Mouse (Mus musculus): ENCODE measurements around the gene Dpm3. TPM values are rescaled to one million over a fixed set of nuclear protein-coding genes. Genes with fewer than 3 reads are reported as not detected.

Dpm3 gene
- polyA plus RNA-seq, 1 experiment = 228 TPM

- Histone ChIP-seq H3ac (ENCODE audit: control insufficient read depth, insufficient read length, low read depth) (no peak overlapping the region), H3K79me3 (ENCODE audit: low read depth) (peaks cover 8% of the 10 kb centered on the region), H3K36me3 (ENCODE audit: control insufficient read depth, insufficient read depth) (peaks cover 5% of the 10 kb centered on the region), H3K27me3 (ENCODE audit: control insufficient read depth, insufficient read depth, insufficient read length) (no peaks in the 10 kb centered on the region), H3K4me3 (ENCODE audit: insufficient read depth, poor library complexity, severe bottlenecking) (no peak overlapping the region), H3K79me2 (ENCODE audit: control insufficient read depth, insufficient read depth) (peaks cover 12% of the 10 kb centered on the region)
- TF ChIP-seq USF1 (IDR thresholded peaks at IDR 0.05; ENCODE audit: low read depth) (no peak), MYOG (IDR thresholded peaks at IDR 0.05; ENCODE audit: control insufficient read depth, extremely low read depth, insufficient read length) (no peak), FOSL1 (IDR thresholded peaks at IDR 0.05; ENCODE audit: insufficient read depth, low read length, poor library complexity, severe bottlenecking) (no peak), CEBPB (IDR thresholded peaks at IDR 0.05; ENCODE audit: low read depth) (no peak), MYOD1 (IDR thresholded peaks at IDR 0.05; ENCODE audit: control insufficient read depth, insufficient read length, low read depth) (no peak), CTCF (IDR thresholded peaks at IDR 0.05; ENCODE audit: control insufficient read depth, insufficient read depth, insufficient read length) (no peak), MAX (IDR thresholded peaks at IDR 0.05) (no peak)
Measured at GRCm38 (mm10) chr3:89242331-89242895, 16.7 kb upstream of the Dpm3 start.

- peak overlapping the region; percentile 65 for H3ac ChIP-seq (ENCODE audit: control insufficient read depth, insufficient read length, low read depth)
- no peaks in the 10 kb centered on the region for H3K27me3 ChIP-seq (ENCODE audit: control insufficient read depth, insufficient read depth, insufficient read length)
- H3K36me3 ChIP-seq (ENCODE audit: control insufficient read depth, insufficient read depth) = peaks cover 9% of the 10 kb centered on the region
- H3K4me3 ChIP-seq (ENCODE audit: insufficient read depth, poor library complexity, severe bottlenecking) = peak overlapping the region; percentile 14
- H3K79me2 ChIP-seq (ENCODE audit: control insufficient read depth, insufficient read depth) = peaks cover 24% of the 10 kb centered on the region
- peak; percentile 8 for TF ChIP-seq CEBPB (IDR thresholded peaks at IDR 0.05; ENCODE audit: low read depth)
- peak; percentile 23 for TF ChIP-seq CTCF (IDR thresholded peaks at IDR 0.05; ENCODE audit: control insufficient read depth, insufficient read depth, insufficient read length)
- TF ChIP-seq MYOG (IDR thresholded peaks at IDR 0.05; ENCODE audit: control insufficient read depth, extremely low read depth, insufficient read length) = no peak
- TF ChIP-seq MYOD1 (IDR thresholded peaks at IDR 0.05; ENCODE audit: control insufficient read depth, insufficient read length, low read depth) = no peak
- no peak for TF ChIP-seq FOSL1 (IDR thresholded peaks at IDR 0.05; ENCODE audit: insufficient read depth, low read length, poor library complexity, severe bottlenecking)
- no peak for TF ChIP-seq MAX (IDR thresholded peaks at IDR 0.05)
- TF ChIP-seq USF1 (IDR thresholded peaks at IDR 0.05; ENCODE audit: low read depth) = no peak
- peaks cover 8% of the 10 kb centered on the region for H3K79me3 ChIP-seq (ENCODE audit: low read depth)
Measured at GRCm38 (mm10) chr3:89243609-89244008, 15.5 kb upstream of the Dpm3 start.

- Histone ChIP-seq H3ac (ENCODE audit: control insufficient read depth, insufficient read length, low read depth) (peak overlapping the region; percentile 68), H3K36me3 (ENCODE audit: control insufficient read depth, insufficient read depth) (peaks cover 9% of the 10 kb centered on the region), H3K4me3 (ENCODE audit: insufficient read depth, poor library complexity, severe bottlenecking) (peak overlapping the region; percentile 36), H3K79me2 (ENCODE audit: control insufficient read depth, insufficient read depth) (peaks cover 27% of the 10 kb centered on the region), H3K27me3 (ENCODE audit: control insufficient read depth, insufficient read depth, insufficient read length) (no peaks in the 10 kb centered on the region), H3K79me3 (ENCODE audit: low read depth) (peaks cover 8% of the 10 kb centered on the region)
- TF ChIP-seq CTCF (IDR thresholded peaks at IDR 0.05; ENCODE audit: control insufficient read depth, insufficient read depth, insufficient read length) = no peak
- no peak for TF ChIP-seq CEBPB (IDR thresholded peaks at IDR 0.05; ENCODE audit: low read depth)
- TF ChIP-seq MAX (IDR thresholded peaks at IDR 0.05) = no peak
- no peak for TF ChIP-seq USF1 (IDR thresholded peaks at IDR 0.05; ENCODE audit: low read depth)
- no peak for TF ChIP-seq MYOG (IDR thresholded peaks at IDR 0.05; ENCODE audit: control insufficient read depth, extremely low read depth, insufficient read length)
- no peak for TF ChIP-seq MYOD1 (IDR thresholded peaks at IDR 0.05; ENCODE audit: control insufficient read depth, insufficient read length, low read depth)
- TF ChIP-seq FOSL1 (IDR thresholded peaks at IDR 0.05; ENCODE audit: insufficient read depth, low read length, poor library complexity, severe bottlenecking) = no peak
Measured at GRCm38 (mm10) chr3:89244158-89244981, 14.8 kb upstream of the Dpm3 start.

GRCm38 (mm10) chr3:89244982-89245687 lies 14.0 kb upstream of the Dpm3 start:
- Histone ChIP-seq H3K79me3 (ENCODE audit: low read depth) (peaks cover 8% of the 10 kb centered on the region), H3K36me3 (ENCODE audit: control insufficient read depth, insufficient read depth) (peaks cover 9% of the 10 kb centered on the region), H3K4me3 (ENCODE audit: insufficient read depth, poor library complexity, severe bottlenecking) (peak overlapping the region; percentile 36), H3K79me2 (ENCODE audit: control insufficient read depth, insufficient read depth) (peaks cover 27% of the 10 kb centered on the region), H3K27me3 (ENCODE audit: control insufficient read depth, insufficient read depth, insufficient read length) (no peaks in the 10 kb centered on the region), H3ac (ENCODE audit: control insufficient read depth, insufficient read length, low read depth) (peak overlapping the region; percentile 55)
- TF ChIP-seq FOSL1 (IDR thresholded peaks at IDR 0.05; ENCODE audit: insufficient read depth, low read length, poor library complexity, severe bottlenecking) (no peak), MYOD1 (IDR thresholded peaks at IDR 0.05; ENCODE audit: control insufficient read depth, insufficient read length, low read depth) (no peak), USF1 (IDR thresholded peaks at IDR 0.05; ENCODE audit: low read depth) (no peak), CTCF (IDR thresholded peaks at IDR 0.05; ENCODE audit: control insufficient read depth, insufficient read depth, insufficient read length) (no peak), MAX (IDR thresholded peaks at IDR 0.05) (no peak), CEBPB (IDR thresholded peaks at IDR 0.05; ENCODE audit: low read depth) (no peak)

GRCm38 (mm10) chr3:89245688-89246171 lies 13.4 kb upstream of the Dpm3 start, which contains the start of gene Krtcap2:
Gene Krtcap2 (plus strand): TSS chr3:89245966.
- Histone ChIP-seq H3K79me3 (ENCODE audit: low read depth) (peaks cover 8% of the 10 kb centered on the region), H3K27me3 (ENCODE audit: control insufficient read depth, insufficient read depth, insufficient read length) (no peaks in the 10 kb centered on the region), H3K4me3 (ENCODE audit: insufficient read depth, poor library complexity, severe bottlenecking) (peak within 1 kb of the TSS; percentile 61), H3K36me3 (ENCODE audit: control insufficient read depth, insufficient read depth) (peaks cover 9% of the 10 kb centered on the region), H3K79me2 (ENCODE audit: control insufficient read depth, insufficient read depth) (peaks cover 27% of the 10 kb centered on the region), H3ac (ENCODE audit: control insufficient read depth, insufficient read length, low read depth) (peak within 1 kb of the TSS; percentile 83)
- no peak for TF ChIP-seq MYOG (IDR thresholded peaks at IDR 0.05; ENCODE audit: control insufficient read depth, extremely low read depth, insufficient read length)
- TF ChIP-seq CTCF (IDR thresholded peaks at IDR 0.05; ENCODE audit: control insufficient read depth, insufficient read depth, insufficient read length) = no peak
- TF ChIP-seq MAX (IDR thresholded peaks at IDR 0.05) = peak; percentile 79
- TF ChIP-seq CEBPB (IDR thresholded peaks at IDR 0.05; ENCODE audit: low read depth) = no peak
- TF ChIP-seq USF1 (IDR thresholded peaks at IDR 0.05; ENCODE audit: low read depth) = peak; percentile 40
